Mouse (Mus musculus) lung, postnatal 0 days (tissue): ENCODE measurements around the gene Wdr83os. TPM values are rescaled to one million over a fixed set of nuclear protein-coding genes. Genes with fewer than 3 reads are reported as not detected.
A peak's percentile ranks its signal among the peaks of the same experiment; 100 is the strongest.

ENCODE experiments used
- ATAC-seq: fragments of 200-750 bp; cut with Nextera tagmentation; 2 replicates; pipeline ENCODE4 v1.8.0; 2017; ENCODE audit warnings: moderate library complexity
- DNase-seq: peaks from one replicate; pipeline ENCODE4 v3.0.0-alpha.2; 2016; ENCODE audit warnings: low spot score
- H3K27ac ChIP-seq: fragments of 300-500 bp; sonication (generic); 2 replicates; pipeline ENCODE4 v1.5.1; 2014; ENCODE audit warnings: antibody characterized with exemption, mild to moderate bottlenecking, low read length, mixed read lengths
- H3K27me3 ChIP-seq: fragments of 300-500 bp; sonication (generic); replicated peaks from 2 replicates; pipeline ENCODE4 v1.6.1; 2014; ENCODE audit warnings: low read length, mixed read lengths; ENCODE audit not compliant: insufficient read depth
- H3K36me3 ChIP-seq: fragments of 300-500 bp; sonication (generic); 2 replicates; pipeline ENCODE4 v1.6.1; 2014; ENCODE audit warnings: low read length, mixed read lengths; ENCODE audit not compliant: insufficient read depth
- H3K4me1 ChIP-seq: fragments of 300-500 bp; sonication (generic); 2 replicates; pipeline ENCODE4 v1.6.1; 2014; ENCODE audit warnings: antibody characterized with exemption, low read depth, low read length, mixed read lengths; ENCODE audit not compliant: insufficient read depth
- H3K4me2 ChIP-seq: fragments of 300-500 bp; sonication (generic); replicated peaks from 2 replicates; pipeline ENCODE4 v1.6.1; 2014; ENCODE audit warnings: low read depth, mild to moderate bottlenecking, low read length, moderate library complexity, mixed read lengths
- H3K4me3 ChIP-seq: fragments of 300-500 bp; sonication (generic); 2 replicates; pipeline ENCODE4 v1.5.1; 2014; ENCODE audit warnings: low read depth, low read length
- H3K9ac ChIP-seq: fragments of 300-500 bp; sonication (generic); replicated peaks from 2 replicates; pipeline ENCODE4 v1.6.1; 2014; ENCODE audit warnings: low read depth, mild to moderate bottlenecking
- H3K9me3 ChIP-seq: fragments of 300-500 bp; sonication (generic); 2 replicates; pipeline ENCODE4 v1.6.1; 2016; ENCODE audit warnings: low read length, mixed read lengths
- CTCF ChIP-seq: IDR thresholded peaks from 2 replicates; pipeline ENCODE4 v1.5.1; 2016; ENCODE audit warnings: antibody characterized with exemption, mild to moderate bottlenecking
- EP300 ChIP-seq: IDR thresholded peaks from 2 replicates; pipeline ENCODE4 v1.6.1; 2016; ENCODE audit warnings: antibody characterized with exemption, mild to moderate bottlenecking, control low read depth
- WGBS: fragments of 180-500 bp; shearing (Covaris S2); extraction: QIAGEN DNeasy Blood & Tissue Kit; methylation state at CpG from one replicate; pipeline ENCODE4 v1.1.7; 2014; 5-methylcytosine and 5-hydroxymethylcytosine counted together
- polyA plus RNA-seq: library from polyadenylated mRNA; unstranded; fragments of >200 nt; fragmentation: Nextera tagmentation; extraction: Ambion mirVana; gene quantifications from 2 replicates; pipeline ENCODE4 v1.2.1, GENCODE M21; 2015

Gene Wdr83os
- polyA plus RNA-seq, 1 experiment from 2014 or later = 95.6 TPM

- no peaks in the 10 kb centered on the region for H3K9me3 ChIP-seq
- H3K4me2 ChIP-seq = peak within 1 kb of the TSS; percentile 97
- H3K4me1 ChIP-seq = no peaks in the 10 kb centered on the region
- peak within 1 kb of the TSS; percentile 76 for H3K4me3 ChIP-seq
- no peak within 1 kb of the TSS; the same call in 1 of the 2 replicates for H3K27ac ChIP-seq
- under 1% methylated on average over 48 of the region's 53 CpGs for WGBS
- ATAC-seq = peak; percentile 95
- peaks cover 6% of the 10 kb centered on the region; the same call in 1 of the 2 replicates for H3K36me3 ChIP-seq
- DNase-seq = peak; percentile 94
- TF ChIP-seq EP300 (no peak), CTCF (no peak)
- H3K9ac ChIP-seq = peak within 1 kb of the TSS; percentile 53
- no peaks in the 10 kb centered on the region for H3K27me3 ChIP-seq
These were observed 20.5 kb upstream of the Wdr83os start, which contains the start of gene Fbxw9 for GRCm38 (mm10) chr8:85059879-85060616. Fbxw9 (plus strand) TSS chr8:85060055.

DNA sequence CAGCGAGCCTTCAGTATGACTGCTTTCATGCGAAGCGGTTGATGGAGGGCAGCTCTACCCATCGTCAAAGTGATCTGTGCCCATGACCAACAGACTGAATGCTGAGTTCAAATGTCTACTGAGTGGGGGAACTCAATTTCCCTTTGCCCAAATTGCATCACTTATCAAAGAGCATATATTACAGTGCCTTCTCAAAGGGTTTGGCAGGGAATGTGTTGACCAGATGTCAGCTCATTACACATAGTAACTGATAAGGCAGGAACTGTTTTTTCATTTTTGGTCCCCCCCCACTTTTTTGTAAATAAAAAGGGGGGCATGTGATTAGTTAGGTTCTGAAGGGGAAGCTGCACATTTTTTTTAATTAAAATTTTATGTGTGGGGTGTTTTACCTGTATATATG lies 17.9 kb upstream of the Wdr83os start:
- Histone ChIP-seq H3K4me2 (no peak overlapping the region), H3K9me3 (no peaks in the 10 kb centered on the region), H3K9ac (no peak overlapping the region), H3K4me3 (no peak overlapping the region), H3K27me3 (no peaks in the 10 kb centered on the region), H3K36me3 (no peaks in the 10 kb centered on the region), H3K4me1 (no peaks in the 10 kb centered on the region), H3K27ac (no peak overlapping the region)
- DNase-seq (no peak), ATAC-seq (no peak)
- no peak for TF ChIP-seq EP300
- no peak for TF ChIP-seq CTCF
- 91% methylated on average over 4 of the region's 4 CpGs for WGBS

DNA sequence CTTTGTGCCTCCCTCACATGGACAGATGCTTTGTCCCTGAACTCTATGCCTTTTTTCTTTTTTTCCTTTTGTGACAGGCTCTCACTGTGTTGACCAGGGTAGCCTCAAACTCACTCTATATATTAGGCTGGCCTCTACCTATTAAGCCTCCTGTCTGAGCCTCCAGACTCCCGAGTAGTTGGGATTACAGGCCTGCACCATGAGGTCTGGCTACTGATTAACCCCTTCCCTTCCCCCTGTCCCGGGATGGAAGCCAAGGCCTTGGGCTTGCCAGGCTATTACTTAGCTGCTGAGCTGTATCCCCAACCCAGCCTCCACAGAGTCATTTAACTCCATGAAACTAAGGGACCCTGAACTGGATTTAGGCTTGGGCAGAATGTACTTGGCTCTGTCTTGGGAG lies 15.3 kb upstream of the Wdr83os start:
- H3K4me3 ChIP-seq = no peak overlapping the region
- H3K4me2 ChIP-seq = no peak overlapping the region
- no peak for ATAC-seq

DNA sequence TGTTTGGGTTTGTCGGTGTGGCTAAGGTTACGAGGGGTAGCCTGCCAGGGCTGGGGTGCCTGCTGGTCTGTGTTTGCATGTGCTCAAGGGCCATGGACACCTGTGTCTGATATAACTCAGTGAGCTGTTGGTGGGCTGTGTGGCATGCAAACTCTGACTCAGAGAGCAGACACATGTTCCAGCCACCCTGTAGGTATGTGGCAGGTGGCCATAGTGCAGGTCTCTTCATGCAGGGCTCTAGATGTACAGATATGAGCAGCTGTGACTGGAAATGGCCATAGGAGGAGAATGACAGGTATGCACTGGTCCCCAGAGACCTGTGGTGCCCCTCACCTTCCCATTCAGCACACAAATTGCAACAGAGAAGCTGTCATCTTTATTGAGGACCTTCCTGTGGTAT lies 13.4 kb upstream of the Wdr83os start:
- WGBS = 89% methylated on average over 2 of the region's 2 CpGs
- Histone ChIP-seq H3K4me2 (no peak overlapping the region), H3K36me3 (no peaks in the 10 kb centered on the region), H3K4me1 (no peaks in the 10 kb centered on the region; the same call in 1 of the 2 replicates), H3K4me3 (no peak overlapping the region), H3K27me3 (no peaks in the 10 kb centered on the region), H3K9ac (no peak overlapping the region), H3K9me3 (no peaks in the 10 kb centered on the region), H3K27ac (no peak overlapping the region)
- DNase-seq (no peak), ATAC-seq (no peak)
- no peak for TF ChIP-seq CTCF
- TF ChIP-seq EP300 = no peak

More for the DNA sequence above, 15.3 kb upstream of the Wdr83os start:
- WGBS = 47% methylated on average over 2 of the region's 2 CpGs
- DNase-seq = no peak
- Histone ChIP-seq H3K9me3 (no peaks in the 10 kb centered on the region), H3K27me3 (no peaks in the 10 kb centered on the region), H3K27ac (no peak overlapping the region), H3K4me1 (no peaks in the 10 kb centered on the region), H3K9ac (no peak overlapping the region), H3K36me3 (no peaks in the 10 kb centered on the region)
- TF ChIP-seq EP300 (no peak), CTCF (no peak)

DNA sequence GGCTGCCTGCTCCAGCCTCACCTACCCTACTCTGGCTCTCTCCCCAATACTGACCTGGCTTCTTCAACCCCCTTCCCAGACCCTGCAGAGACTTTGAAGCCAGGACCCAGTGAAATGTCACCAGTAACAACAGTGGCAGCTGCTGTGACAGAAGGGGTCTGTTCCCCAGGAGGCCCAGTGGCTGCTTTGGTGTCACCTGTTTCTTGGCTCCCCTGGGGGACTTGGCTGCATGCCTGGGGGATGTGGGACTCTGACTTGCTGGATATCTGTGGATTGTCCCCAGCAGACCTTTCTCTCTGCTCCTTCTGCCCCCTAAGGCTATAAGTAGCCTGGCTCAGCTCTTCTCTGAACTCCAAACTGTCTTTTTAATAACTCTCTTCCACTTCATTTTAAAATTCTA lies 12.6 kb upstream of the Wdr83os start, which contains the start of gene Gm5741:
Gene Gm5741 (minus strand): TSS at position 1 of the 400 bp plus-strand sequence.
- DNase-seq = no peak
- no peak for ATAC-seq
- no peaks in the 10 kb centered on the region for H3K27me3 ChIP-seq
- H3K36me3 ChIP-seq = no peaks in the 10 kb centered on the region
- H3K4me2 ChIP-seq = no peak within 1 kb of the TSS
- TF ChIP-seq CTCF (no peak), EP300 (no peak)
- no peaks in the 10 kb centered on the region; the same call in 1 of the 2 replicates for H3K4me1 ChIP-seq
- no peaks in the 10 kb centered on the region for H3K9me3 ChIP-seq
- H3K4me3 ChIP-seq = no peak within 1 kb of the TSS
- H3K27ac ChIP-seq = no peak within 1 kb of the TSS
- H3K9ac ChIP-seq = no peak within 1 kb of the TSS

- H3K9ac ChIP-seq = no peak overlapping the region
These were observed 9.5 kb upstream of the Wdr83os start for GRCm38 (mm10) chr8:85071041-85071440.

More at GRCm38 (mm10) chr8:85071041-85071440, 9.5 kb upstream of the Wdr83os start:
- no peaks in the 10 kb centered on the region for H3K36me3 ChIP-seq
- no peaks in the 10 kb centered on the region for H3K27me3 ChIP-seq
- peak overlapping the region; percentile 97; the same call in 1 of the 2 replicates for H3K27ac ChIP-seq
- 73% methylated on average over 5 of the region's 5 CpGs for WGBS
- DNase-seq (peak; percentile 39), ATAC-seq (no peak)
- H3K4me1 ChIP-seq = no peaks in the 10 kb centered on the region; the same call in 1 of the 2 replicates
- TF ChIP-seq EP300 = no peak
- 0 out of 2 replicates have a peak, but pooled peaks have one; percentile 14 for TF ChIP-seq CTCF
- H3K4me2 ChIP-seq = peak overlapping the region; percentile 69; the same call in 1 of the 2 replicates
- H3K4me3 ChIP-seq = peak overlapping the region; percentile 97
- no peaks in the 10 kb centered on the region for H3K9me3 ChIP-seq
